Mouse (Mus musculus) intestine, embryonic 16.5 days (tissue): Measurements from ENCODE around the gene Clcn3. TPM values are rescaled to one million over a fixed set of nuclear protein-coding genes. Genes with fewer than 3 reads are reported as not detected.

ENCODE experiments used
- ATAC-seq: fragments of 200-750 bp; cut with Nextera tagmentation; 2 replicates; pipeline ENCODE4 v1.8.0; 2017; ENCODE audit warnings: moderate TSS enrichment, moderate library complexity
- H3K27ac ChIP-seq: fragments of 300-500 bp; sonication (generic); 2 replicates; pipeline ENCODE4 v1.5.1; 2014; ENCODE audit warnings: mild to moderate bottlenecking, low read length
- H3K27me3 ChIP-seq: fragments of 300-500 bp; sonication (generic); replicated peaks from 2 replicates; pipeline ENCODE4 v1.6.1; 2014; ENCODE audit warnings: low read length, control low read depth, mixed read lengths; ENCODE audit not compliant: control insufficient read depth, insufficient read depth
- H3K36me3 ChIP-seq: fragments of 300-500 bp; sonication (generic); 2 replicates; pipeline ENCODE4 v1.6.1; 2014; ENCODE audit warnings: low read length, control low read depth; ENCODE audit not compliant: control insufficient read depth, insufficient read depth
- H3K4me1 ChIP-seq: fragments of 300-500 bp; sonication (generic); 2 replicates; pipeline ENCODE4 v1.6.1; 2014; ENCODE audit warnings: low read length, control low read depth, mixed read lengths; ENCODE audit not compliant: control insufficient read depth, insufficient read depth
- H3K4me2 ChIP-seq: fragments of 300-500 bp; sonication (generic); 2 replicates; pipeline ENCODE4 v1.6.1; 2014; ENCODE audit warnings: low read depth, low read length, control low read depth
- H3K4me3 ChIP-seq: fragments of 300-500 bp; sonication (generic); 2 replicates; pipeline ENCODE4 v1.5.1; 2014; ENCODE audit warnings: mild to moderate bottlenecking, low read length
- H3K9ac ChIP-seq: fragments of 300-500 bp; sonication (generic); 2 replicates; pipeline ENCODE4 v1.6.1; 2014; ENCODE audit warnings: low read depth, low read length
- H3K9me3 ChIP-seq: fragments of 300-500 bp; sonication (generic); 2 replicates; pipeline ENCODE4 v1.6.1; 2016; ENCODE audit warnings: low read length, control low read depth; ENCODE audit not compliant: control insufficient read depth
- WGBS: fragments of 180-500 bp; shearing (Covaris S2); extraction: QIAGEN DNeasy Blood & Tissue Kit; methylation state at CpG from one replicate; pipeline ENCODE4 v1.1.7; 2014; 5-methylcytosine and 5-hydroxymethylcytosine counted together
- polyA plus RNA-seq: library from polyadenylated mRNA; unstranded; fragments of >200 nt; fragmentation: Nextera tagmentation; extraction: Ambion mirVana; gene quantifications from 2 replicates; pipeline ENCODE4 v1.2.1, GENCODE M21; 2015

The Clcn3 gene
- polyA plus RNA-seq, 1 experiment from 2014 or later = 30.2 TPM

GRCm38 (mm10) chr8:60978496-60978895, 4.6 kb downstream of the Clcn3 start:
- Histone ChIP-seq H3K36me3 (no peaks in the 10 kb centered on the region), H3K27ac (no peak overlapping the region), H3K4me2 (no peak overlapping the region), H3K9me3 (no peaks in the 10 kb centered on the region), H3K9ac (no peak overlapping the region), H3K4me1 (0 out of 2 replicates have a peak, but pooled peaks cover 2% of the 10 kb centered on the region), H3K4me3 (no peak overlapping the region), H3K27me3 (no peaks in the 10 kb centered on the region)
- no peak for ATAC-seq
- 71% methylated on average over 5 of the region's 5 CpGs for WGBS

- Histone ChIP-seq H3K9ac (no peak overlapping the region), H3K27ac (no peak overlapping the region), H3K4me2 (no peak overlapping the region), H3K27me3 (no peaks in the 10 kb centered on the region), H3K36me3 (no peaks in the 10 kb centered on the region), H3K4me1 (no peaks in the 10 kb centered on the region), H3K4me3 (no peak overlapping the region), H3K9me3 (no peaks in the 10 kb centered on the region)
- ATAC-seq = no peak
- 82% methylated on average over 9 of the region's 9 CpGs for WGBS
Observed at GRCm38 (mm10) chr8:60976818-60977217, 6.3 kb downstream of the Clcn3 start.

GRCm38 (mm10) chr8:60974837-60975236, 8.3 kb downstream of the Clcn3 start:
- Histone ChIP-seq H3K4me1 (no peaks in the 10 kb centered on the region), H3K9ac (no peak overlapping the region), H3K36me3 (no peaks in the 10 kb centered on the region), H3K27ac (no peak overlapping the region), H3K4me3 (no peak overlapping the region), H3K9me3 (no peaks in the 10 kb centered on the region), H3K4me2 (no peak overlapping the region), H3K27me3 (no peaks in the 10 kb centered on the region)
- 71% methylated on average over 2 of the region's 2 CpGs for WGBS
- ATAC-seq = no peak

- H3K36me3 ChIP-seq = no peaks in the 10 kb centered on the region
- 82% methylated on average over 2 of the region's 2 CpGs for WGBS
- no peak for ATAC-seq
Observed at GRCm38 (mm10) chr8:60973448-60973847, 9.7 kb downstream of the Clcn3 start.

GRCm38 (mm10) chr8:60971808-60972207, 11.3 kb downstream of the Clcn3 start:
- H3K27ac ChIP-seq = no peak overlapping the region
- no peak for ATAC-seq
- H3K4me2 ChIP-seq = no peak overlapping the region
- 55% methylated on average over 4 of the region's 4 CpGs for WGBS
- H3K9ac ChIP-seq = no peak overlapping the region
- no peaks in the 10 kb centered on the region for H3K27me3 ChIP-seq
- H3K9me3 ChIP-seq = no peaks in the 10 kb centered on the region
- no peaks in the 10 kb centered on the region for H3K36me3 ChIP-seq
- peaks cover 4% of the 10 kb centered on the region; the same call in 1 of the 2 replicates for H3K4me1 ChIP-seq
- no peak overlapping the region for H3K4me3 ChIP-seq

More at GRCm38 (mm10) chr8:60973448-60973847, 9.7 kb downstream of the Clcn3 start:
- peaks cover 4% of the 10 kb centered on the region; the same call in 1 of the 2 replicates for H3K4me1 ChIP-seq
- no peak overlapping the region for H3K4me3 ChIP-seq
- H3K9ac ChIP-seq = no peak overlapping the region
- H3K27me3 ChIP-seq = no peaks in the 10 kb centered on the region
- H3K27ac ChIP-seq = no peak overlapping the region
- H3K4me2 ChIP-seq = no peak overlapping the region
- no peaks in the 10 kb centered on the region for H3K9me3 ChIP-seq

GRCm38 (mm10) chr8:60969091-60969490, 14.0 kb downstream of the Clcn3 start:
- Histone ChIP-seq H3K9me3 (no peaks in the 10 kb centered on the region), H3K36me3 (no peaks in the 10 kb centered on the region), H3K27ac (no peak overlapping the region), H3K9ac (no peak overlapping the region), H3K27me3 (no peaks in the 10 kb centered on the region), H3K4me3 (no peak overlapping the region), H3K4me1 (peaks cover 4% of the 10 kb centered on the region; the same call in 1 of the 2 replicates), H3K4me2 (no peak overlapping the region)
- peak; percentile 54 for ATAC-seq
- WGBS = 44% methylated on average over 2 of the region's 2 CpGs

GRCm38 (mm10) chr8:60965741-60966140, 17.4 kb downstream of the Clcn3 start:
- Histone ChIP-seq H3K27ac (no peak overlapping the region), H3K9me3 (no peaks in the 10 kb centered on the region), H3K4me2 (no peak overlapping the region), H3K9ac (no peak overlapping the region), H3K4me3 (no peak overlapping the region), H3K27me3 (no peaks in the 10 kb centered on the region), H3K4me1 (peaks cover 4% of the 10 kb centered on the region; the same call in 1 of the 2 replicates), H3K36me3 (no peaks in the 10 kb centered on the region)
- no peak for ATAC-seq
- WGBS = 58% methylated on average over 3 of the region's 3 CpGs

- Histone ChIP-seq H3K27me3 (no peaks in the 10 kb centered on the region), H3K9ac (no peak overlapping the region), H3K27ac (no peak overlapping the region), H3K4me3 (no peak overlapping the region), H3K36me3 (no peaks in the 10 kb centered on the region), H3K9me3 (no peaks in the 10 kb centered on the region), H3K4me1 (peaks cover 4% of the 10 kb centered on the region; the same call in 1 of the 2 replicates), H3K4me2 (peak overlapping the region; percentile 11; the same call in 1 of the 2 replicates)
- 48% methylated on average over 6 of the region's 6 CpGs for WGBS
- peak; percentile 87 for ATAC-seq
Observed at GRCm38 (mm10) chr8:60965306-60965705, 17.8 kb downstream of the Clcn3 start.

GRCm38 (mm10) chr8:60964518-60964917, 18.6 kb downstream of the Clcn3 start:
- no peaks in the 10 kb centered on the region for H3K27me3 ChIP-seq
- no peak overlapping the region for H3K9ac ChIP-seq
- H3K4me3 ChIP-seq = no peak overlapping the region
- H3K27ac ChIP-seq = no peak overlapping the region
- H3K36me3 ChIP-seq = no peaks in the 10 kb centered on the region
- H3K4me2 ChIP-seq = no peak overlapping the region
- 86% methylated on average over 4 of the region's 4 CpGs for WGBS
- no peaks in the 10 kb centered on the region for H3K9me3 ChIP-seq
- ATAC-seq = no peak
- peaks cover 4% of the 10 kb centered on the region; the same call in 1 of the 2 replicates for H3K4me1 ChIP-seq

- Histone ChIP-seq H3K27me3 (no peaks in the 10 kb centered on the region), H3K9me3 (no peaks in the 10 kb centered on the region), H3K27ac (no peak overlapping the region), H3K4me3 (no peak overlapping the region), H3K4me1 (peaks cover under 1% of the 10 kb centered on the region; the same call in 1 of the 2 replicates), H3K4me2 (no peak overlapping the region), H3K36me3 (no peaks in the 10 kb centered on the region), H3K9ac (no peak overlapping the region)
- ATAC-seq = no peak
- 73% methylated on average over 2 of the region's 2 CpGs for WGBS
Observed at GRCm38 (mm10) chr8:60963931-60964330, 19.2 kb downstream of the Clcn3 start.
